Mouse (Mus musculus) spleen, adult 2 months (tissue): ENCODE measurements at regions not wholly inside any gene's neighbourhood (a gene's known extent, or its start where the extent isn't known, plus 50 kb on each side); places are given as distances from the start of the nearest gene placed in this dataset.
A peak's percentile ranks its signal among the peaks of the same experiment; 100 is the strongest.

ENCODE experiments used
- DNase-seq, 2 experiments: peaks; one replicate each; pipeline versions ENCODE4 v3.0.0 to v3.0.0-alpha.2; 2012 to 2021; ENCODE audit warnings: low spot score in 2 of 2, low read depth in 1 of 2
- H3K27ac ChIP-seq: fragments of 200-500 bp; 2 replicates; pipeline ENCODE4 v1.5.1; 2012; ENCODE audit warnings: low read length, inconsistent platforms; ENCODE audit not compliant: insufficient read depth
- H3K27me3 ChIP-seq: fragments of 200-500 bp; 2 replicates; pipeline ENCODE4 v1.6.1; 2012; ENCODE audit warnings: mild to moderate bottlenecking, moderate library complexity, low read length, inconsistent platforms; ENCODE audit not compliant: control insufficient read depth, insufficient read depth
- H3K36me3 ChIP-seq: fragments of 200-500 bp; 2 replicates; pipeline ENCODE4 v1.6.1; 2012; ENCODE audit warnings: mild to moderate bottlenecking, low read length, inconsistent platforms; ENCODE audit not compliant: control insufficient read depth, insufficient read depth
- H3K4me1 ChIP-seq: fragments of 200-500 bp; 2 replicates; pipeline ENCODE4 v1.6.1; 2011; ENCODE audit warnings: inconsistent platforms; ENCODE audit not compliant: control insufficient read depth, insufficient read depth, insufficient read length
- H3K4me3 ChIP-seq: fragments of 200-500 bp; 2 replicates; pipeline ENCODE4 v1.5.1; 2011; ENCODE audit warnings: mild to moderate bottlenecking, inconsistent platforms; ENCODE audit not compliant: insufficient read depth, insufficient read length; ENCODE audit errors: extremely low read depth
- CTCF ChIP-seq: fragments of 200-500 bp; IDR thresholded peaks from 2 replicates; pipeline ENCODE4 v1.5.1; 2011; ENCODE audit warnings: mild to moderate bottlenecking, inconsistent platforms; ENCODE audit not compliant: insufficient read depth, insufficient read length, insufficient replicate concordance; ENCODE audit errors: extremely low read depth
- POLR2A ChIP-seq: fragments of 200-500 bp; IDR thresholded peaks from 2 replicates; pipeline ENCODE4 v1.6.1; 2011; ENCODE audit warnings: low read depth, low read length, inconsistent platforms
- WGBS: fragments of 180-500 bp; shearing (Covaris S2); methylation state at CpG from one replicate; pipeline ENCODE4 v1.1.7; 2018; 5-methylcytosine and 5-hydroxymethylcytosine counted together

GRCm38 (mm10) chr13:46350075-46350747 is 68.0 kb upstream of the Rbm24 start:
- no peak overlapping the region for H3K27ac ChIP-seq
- TF ChIP-seq POLR2A (no peak), CTCF (no peak)
- no peaks in the 10 kb centered on the region for H3K27me3 ChIP-seq
- no peaks in the 10 kb centered on the region for H3K36me3 ChIP-seq
- DNase-seq, result no peak
- WGBS, result 93% methylated on average over 7 of the region's 7 CpGs
- no peak overlapping the region for H3K4me3 ChIP-seq
- no peaks in the 10 kb centered on the region for H3K4me1 ChIP-seq

DNA sequence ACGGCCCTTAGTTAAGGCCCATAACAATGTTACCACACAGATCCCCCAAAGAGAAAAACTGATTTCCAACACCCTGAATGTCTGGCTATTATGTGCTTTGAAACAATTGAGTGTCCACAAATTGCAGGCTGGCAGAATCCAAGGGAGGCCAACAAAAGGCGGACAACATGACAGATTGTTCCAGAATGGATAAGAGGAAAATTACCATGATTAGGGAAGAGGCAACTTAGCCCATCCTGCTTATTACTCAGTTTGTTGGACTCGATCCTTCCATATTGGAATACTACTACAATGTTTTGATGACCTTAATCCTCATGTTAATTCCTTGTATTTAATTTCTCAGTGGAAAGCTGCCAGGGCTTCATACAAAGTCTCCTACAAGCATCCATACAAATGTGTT is 62.9 kb upstream of the Rbm24 start:
- TF ChIP-seq POLR2A (no peak), CTCF (no peak)
- 90% methylated on average over 3 of the region's 3 CpGs for WGBS
- no peak for DNase-seq
- Histone ChIP-seq H3K4me3 (no peak overlapping the region), H3K36me3 (no peaks in the 10 kb centered on the region), H3K4me1 (no peaks in the 10 kb centered on the region), H3K27ac (no peak overlapping the region), H3K27me3 (no peaks in the 10 kb centered on the region)

DNA sequence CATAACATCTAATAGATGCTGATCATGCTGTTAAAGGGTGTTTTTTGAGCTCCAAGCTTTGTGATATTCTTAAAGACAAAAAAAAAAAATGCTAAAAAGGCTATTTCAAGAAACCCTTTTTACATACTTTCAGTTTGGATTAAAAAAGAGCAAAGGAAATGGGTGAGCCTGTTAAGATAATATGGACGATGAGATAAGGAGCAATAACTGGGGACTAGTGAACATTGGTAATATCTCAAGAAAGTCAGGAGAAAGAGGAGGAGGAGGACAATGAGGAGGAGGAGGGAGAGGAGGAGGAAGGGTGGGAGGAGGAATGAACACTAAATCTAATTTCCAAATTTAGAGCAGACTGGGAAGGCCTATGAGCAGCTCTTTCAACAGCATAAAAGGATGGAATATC is 62.3 kb upstream of the Rbm24 start:
- peaks cover under 1% of the 10 kb centered on the region; the same call in 1 of the 2 replicates for H3K4me1 ChIP-seq
- no peak overlapping the region for H3K27ac ChIP-seq
- DNase-seq, result no peak
- no peak overlapping the region for H3K4me3 ChIP-seq
- TF ChIP-seq CTCF (no peak), POLR2A (no peak)
- H3K27me3 ChIP-seq, result no peaks in the 10 kb centered on the region
- 11% methylated on average over 1 of the region's 1 CpGs for WGBS
- H3K36me3 ChIP-seq, result no peaks in the 10 kb centered on the region

DNA sequence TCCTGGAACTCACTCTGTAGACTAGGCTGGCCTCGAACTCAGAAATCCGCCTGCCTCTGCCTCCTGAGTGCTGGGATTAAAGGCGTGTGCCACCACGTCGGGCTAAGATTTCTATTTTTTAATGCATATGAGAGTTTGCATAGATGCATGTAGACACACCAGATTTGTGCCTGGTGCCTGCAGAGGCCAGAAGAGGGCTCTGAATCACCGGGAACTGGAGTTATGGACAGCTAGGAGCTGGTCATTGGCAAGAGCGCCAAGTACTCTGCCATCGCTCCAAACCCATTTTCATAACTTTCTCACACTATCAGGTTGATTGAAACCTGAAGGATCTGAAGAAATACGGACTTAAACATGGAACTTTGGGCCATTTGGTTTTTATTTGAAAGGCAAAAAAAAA is 61.2 kb upstream of the Rbm24 start:
- H3K36me3 ChIP-seq, result no peaks in the 10 kb centered on the region
- TF ChIP-seq CTCF, result no peak
- no peak for TF ChIP-seq POLR2A
- H3K27ac ChIP-seq, result no peak overlapping the region
- peaks cover 3% of the 10 kb centered on the region; the same call in 1 of the 2 replicates for H3K4me1 ChIP-seq
- no peaks in the 10 kb centered on the region for H3K27me3 ChIP-seq
- H3K4me3 ChIP-seq, result no peak overlapping the region
- DNase-seq, result no peak
- WGBS, result 90% methylated on average over 9 of the region's 9 CpGs

DNA sequence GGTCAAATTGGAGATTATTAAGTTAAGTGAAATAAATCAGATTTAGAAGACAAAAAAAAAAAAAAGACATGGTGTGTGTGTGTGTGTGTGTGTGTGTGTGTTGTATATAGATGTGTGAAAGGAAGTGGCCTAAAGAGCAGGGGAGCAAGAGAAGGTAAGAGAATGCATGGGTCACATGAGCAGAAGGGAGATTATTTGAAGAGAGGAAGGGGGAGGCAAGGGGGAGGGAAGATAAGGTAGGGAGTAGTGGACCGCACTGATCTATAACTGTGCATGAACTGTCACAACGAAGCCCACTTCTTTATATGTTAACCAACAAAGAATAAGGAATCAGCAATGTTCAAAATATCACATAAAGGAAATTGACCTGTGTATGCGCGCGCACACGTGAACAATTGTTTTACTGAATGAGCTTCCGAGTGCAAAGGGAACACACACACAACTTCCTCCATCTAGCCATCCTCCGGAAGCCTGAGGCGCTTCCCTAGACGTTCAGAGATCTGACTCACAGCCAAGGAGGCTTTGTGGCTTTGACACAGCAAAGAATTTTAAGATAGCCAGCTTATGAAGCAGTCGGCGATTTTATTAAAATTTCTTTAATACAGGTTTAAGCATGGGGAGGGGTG is 57.6 kb upstream of the Rbm24 start:
- Histone ChIP-seq H3K4me1 (peaks cover 3% of the 10 kb centered on the region; the same call in 1 of the 2 replicates), H3K27me3 (no peaks in the 10 kb centered on the region), H3K4me3 (no peak overlapping the region), H3K27ac (peak overlapping the region; percentile 25; the same call in 1 of the 2 replicates), H3K36me3 (no peaks in the 10 kb centered on the region)
- WGBS, result 15% methylated on average over 12 of the region's 12 CpGs
- peak in 1 of 2 experiments; percentile 26 for DNase-seq
- TF ChIP-seq POLR2A, result no peak
- no peak for TF ChIP-seq CTCF

DNA sequence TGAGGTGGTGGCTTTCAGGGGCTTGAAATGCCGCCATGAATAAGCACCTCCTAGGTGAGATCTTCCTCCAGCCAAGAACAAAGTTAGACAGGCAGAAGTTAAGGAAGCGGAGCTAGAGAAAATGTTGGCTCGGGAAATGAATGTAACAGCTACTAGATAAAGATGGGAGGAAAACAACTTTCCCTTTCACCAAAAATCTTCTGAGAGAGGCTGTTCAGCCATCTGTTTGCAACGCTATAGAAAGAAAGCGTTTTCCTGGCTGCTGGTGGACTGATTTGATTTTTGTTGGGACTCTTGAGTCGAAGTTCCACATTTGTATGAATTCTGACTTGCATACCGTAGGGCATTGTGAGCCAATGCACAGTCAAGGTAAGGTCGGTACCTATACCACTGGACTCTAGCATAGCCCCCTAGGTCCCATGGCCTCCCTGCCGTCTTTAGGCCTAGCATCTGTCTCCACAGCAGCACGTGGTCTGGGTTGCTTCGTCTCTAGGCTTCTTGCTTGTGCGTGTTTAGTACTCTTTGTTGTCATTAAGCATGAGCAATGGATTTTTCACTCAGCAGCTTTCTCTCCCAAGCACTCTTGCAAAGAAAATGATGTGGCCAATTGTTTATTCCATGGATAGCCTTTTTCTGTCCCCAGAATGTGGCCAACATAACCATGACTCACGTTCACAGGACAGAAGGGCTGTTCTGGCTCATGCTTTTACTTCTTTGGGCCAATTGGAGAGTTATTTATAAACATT is 54.6 kb upstream of the Rbm24 start:
- H3K27ac ChIP-seq, result no peak overlapping the region
- no peak for TF ChIP-seq CTCF
- TF ChIP-seq POLR2A, result no peak
- 92% methylated on average over 13 of the region's 13 CpGs for WGBS
- no peak for DNase-seq
- peaks cover 3% of the 10 kb centered on the region; the same call in 1 of the 2 replicates for H3K4me1 ChIP-seq
- no peaks in the 10 kb centered on the region for H3K27me3 ChIP-seq
- H3K36me3 ChIP-seq, result no peaks in the 10 kb centered on the region
- H3K4me3 ChIP-seq, result no peak overlapping the region
